Mouse (Mus musculus) erythroblast, adult 5-6 weeks (primary cell): Measurements from ENCODE around the gene Gpm6b. TPM values are rescaled to one million over a fixed set of nuclear protein-coding genes. Genes with fewer than 3 reads are reported as not detected.

ENCODE experiments used
- ATAC-seq: replicated peaks from 2 replicates; pipeline ENCODE4 v1.8.0; 2016; ENCODE audit warnings: moderate number of reproducible peaks, mild to moderate bottlenecking, moderate TSS enrichment, inconsistent platforms; ENCODE audit not compliant: poor library complexity, low FRiP score, severe bottlenecking
- total RNA-seq, 2 experiments: library from RNA; stranded (forward) in 1 of 2; stranded (reverse) in 1 of 2; fragments of 150-400 nt in 1 of 2; fragments of 200-764, 138-1000 nt in 1 of 2; gene quantifications; 2 replicates each; pipeline versions ENCODE4 v1.2.3 to v1.2.4; 2015 to 2017; ENCODE audit warnings: low replicate concordance in 2 of 2

Gpm6b gene
- total RNA-seq, 2 experiments from 2014 or later: 0.09 TPM; not detected in 1

DNA sequence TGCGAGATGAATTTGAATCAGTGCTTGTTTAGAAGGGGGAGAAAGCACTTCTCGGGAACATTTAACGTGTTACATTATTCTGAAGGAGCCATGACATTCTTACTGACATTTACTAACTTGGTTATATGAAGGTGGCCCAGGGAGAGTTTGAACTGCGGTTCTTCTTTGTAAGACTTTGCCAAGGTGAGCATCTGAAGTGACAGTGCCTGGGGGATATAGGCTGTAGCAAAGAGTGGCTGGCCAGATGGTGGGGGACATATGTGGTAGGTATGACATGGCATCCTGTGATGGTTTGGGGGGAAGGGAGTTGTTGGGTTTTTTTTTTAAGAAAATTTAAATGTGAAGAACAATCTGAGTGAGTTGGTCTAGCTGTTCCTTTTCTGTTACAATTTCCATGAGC, 109.9 kb downstream of the Gpm6b start:
- no peak for ATAC-seq

DNA sequence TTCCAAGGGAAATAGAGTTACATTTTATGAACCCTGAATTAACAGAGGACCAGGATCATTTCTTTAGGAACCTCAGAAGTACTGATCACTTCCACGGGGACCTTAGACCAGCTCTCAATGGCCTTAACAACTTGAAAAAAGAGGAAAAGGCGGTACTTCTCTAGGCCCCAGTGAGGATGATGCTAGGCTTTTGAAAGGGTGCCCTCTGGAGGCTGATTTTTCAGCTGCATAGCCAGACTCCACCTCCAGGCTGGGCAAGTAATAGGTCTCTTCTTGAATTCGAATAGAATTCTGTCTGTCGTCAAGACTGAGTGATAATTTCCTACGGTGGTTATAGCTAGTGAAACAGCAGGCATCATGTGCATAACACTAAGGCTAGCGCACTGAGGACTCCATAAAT, 113.1 kb downstream of the Gpm6b start:
- ATAC-seq: no peak

DNA sequence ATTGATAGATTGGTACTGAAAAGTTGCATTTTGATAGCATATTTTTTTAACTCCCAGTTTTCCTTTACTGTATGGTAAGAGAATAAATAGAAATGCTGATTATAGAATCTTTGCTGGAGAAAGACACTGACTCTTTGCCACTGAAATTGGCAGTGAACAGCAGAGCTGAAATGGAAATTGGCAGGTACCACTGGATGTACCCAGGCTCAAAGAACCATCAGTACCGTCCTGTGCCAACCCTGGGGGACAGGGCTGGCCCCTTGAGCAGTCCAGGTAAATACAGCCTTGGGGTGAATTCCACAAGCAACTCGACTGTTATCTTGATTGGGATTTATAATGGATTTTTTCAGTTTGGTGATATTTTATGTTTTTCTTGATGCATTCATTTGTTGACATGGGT, 114.7 kb downstream of the Gpm6b start:
- no peak for ATAC-seq

DNA sequence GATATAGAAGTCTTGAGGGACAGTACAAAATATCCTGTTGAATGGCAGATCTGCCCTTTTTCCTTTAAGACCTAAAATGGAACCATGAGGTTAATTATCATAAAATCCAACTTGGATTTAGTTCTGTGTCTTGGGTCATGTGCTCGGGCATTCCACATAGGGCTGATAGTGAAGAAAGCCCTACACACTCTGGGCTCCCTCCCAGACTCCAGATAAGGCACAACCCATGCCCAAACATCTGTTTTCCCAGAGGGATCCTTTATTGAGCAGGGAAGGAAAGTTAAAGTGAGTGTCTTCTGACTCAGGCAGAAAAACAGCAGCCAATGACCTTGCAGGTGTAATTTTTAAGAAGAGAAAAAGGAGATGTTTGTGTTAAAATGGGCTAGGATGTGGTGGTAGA, 116.2 kb downstream of the Gpm6b start:
- ATAC-seq: no peak

DNA sequence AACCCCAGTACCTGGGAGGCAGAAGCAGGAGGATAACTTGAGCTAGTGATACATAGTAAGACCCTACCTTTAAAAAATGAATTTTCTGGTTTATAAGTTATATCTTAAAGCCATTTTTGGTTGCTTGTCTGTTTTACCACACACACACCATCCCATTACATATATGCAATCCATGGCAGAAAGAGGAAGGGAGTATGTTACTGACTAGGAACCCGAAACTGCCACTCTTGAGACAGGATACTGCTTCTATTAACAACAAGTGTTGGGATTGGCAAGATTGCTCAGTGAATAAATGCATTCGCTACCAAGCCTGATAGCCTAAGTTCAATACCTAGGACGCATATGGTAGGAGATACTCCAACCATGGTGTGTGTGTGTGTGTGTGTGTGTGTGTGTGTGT, 117.6 kb downstream of the Gpm6b start:
- ATAC-seq: no peak

DNA sequence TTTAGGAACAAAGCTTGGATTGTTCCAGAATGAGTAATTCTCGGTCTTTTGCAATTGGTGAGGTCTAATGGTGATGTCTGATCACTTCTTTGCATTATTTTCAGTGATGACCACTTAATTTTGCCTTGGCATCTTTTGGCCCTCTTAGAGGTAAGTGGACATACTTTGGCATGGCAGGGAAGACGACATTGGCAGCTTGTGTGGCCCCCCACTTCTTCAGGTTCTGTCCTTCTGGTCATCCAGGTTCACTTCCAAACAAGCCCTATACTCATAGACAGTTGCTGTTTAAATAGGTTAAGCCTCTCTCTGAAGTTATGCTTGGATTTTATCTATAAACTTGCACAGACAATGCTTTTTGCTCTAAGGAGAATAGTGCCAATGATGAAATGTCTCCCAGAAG, 120.2 kb downstream of the Gpm6b start:
- no peak for ATAC-seq

DNA sequence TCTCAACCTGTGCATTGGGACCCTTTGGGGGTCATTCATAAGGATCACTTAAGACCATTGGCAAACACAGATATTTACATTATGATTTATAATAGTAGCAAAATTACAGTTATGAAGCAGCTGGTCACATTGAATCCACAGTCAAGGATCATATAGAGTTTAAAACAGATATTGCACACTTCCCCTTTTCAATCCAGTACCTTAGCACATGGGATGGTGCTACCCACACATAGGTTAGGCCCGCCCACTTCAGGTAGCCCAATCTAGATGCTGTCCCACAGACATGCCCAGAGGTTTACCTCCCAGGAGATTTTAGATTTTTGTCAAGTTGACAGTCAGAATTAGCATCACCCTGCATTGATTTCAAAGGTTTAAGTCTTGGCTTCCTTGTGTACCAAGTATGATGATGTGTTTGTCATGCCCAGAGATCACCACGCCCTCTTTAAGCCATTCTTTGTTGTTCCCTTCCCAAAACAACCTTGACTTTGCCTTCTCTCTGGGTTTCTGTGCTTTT, 121.3 kb downstream of the Gpm6b start:
- no peak for ATAC-seq

DNA sequence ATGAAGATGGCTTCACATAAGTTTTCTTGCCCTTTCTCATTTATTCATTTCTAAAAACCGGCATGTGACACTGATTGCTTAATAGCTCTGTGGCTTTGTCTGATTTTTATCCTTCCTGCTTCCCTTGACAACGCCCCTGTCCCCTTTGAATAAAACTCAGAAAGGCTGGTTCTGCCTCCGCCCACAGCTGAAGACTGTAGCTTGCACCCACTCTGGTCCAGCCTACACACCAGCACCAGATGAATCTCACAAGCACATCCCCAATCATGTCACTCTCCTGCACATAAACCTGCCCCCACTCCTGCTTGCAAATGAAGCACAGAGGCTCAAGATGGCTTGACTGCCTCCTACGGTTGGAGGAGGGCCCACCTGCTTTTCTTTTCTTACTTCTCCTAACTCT, 121.7 kb downstream of the Gpm6b start:
- no peak for ATAC-seq

DNA sequence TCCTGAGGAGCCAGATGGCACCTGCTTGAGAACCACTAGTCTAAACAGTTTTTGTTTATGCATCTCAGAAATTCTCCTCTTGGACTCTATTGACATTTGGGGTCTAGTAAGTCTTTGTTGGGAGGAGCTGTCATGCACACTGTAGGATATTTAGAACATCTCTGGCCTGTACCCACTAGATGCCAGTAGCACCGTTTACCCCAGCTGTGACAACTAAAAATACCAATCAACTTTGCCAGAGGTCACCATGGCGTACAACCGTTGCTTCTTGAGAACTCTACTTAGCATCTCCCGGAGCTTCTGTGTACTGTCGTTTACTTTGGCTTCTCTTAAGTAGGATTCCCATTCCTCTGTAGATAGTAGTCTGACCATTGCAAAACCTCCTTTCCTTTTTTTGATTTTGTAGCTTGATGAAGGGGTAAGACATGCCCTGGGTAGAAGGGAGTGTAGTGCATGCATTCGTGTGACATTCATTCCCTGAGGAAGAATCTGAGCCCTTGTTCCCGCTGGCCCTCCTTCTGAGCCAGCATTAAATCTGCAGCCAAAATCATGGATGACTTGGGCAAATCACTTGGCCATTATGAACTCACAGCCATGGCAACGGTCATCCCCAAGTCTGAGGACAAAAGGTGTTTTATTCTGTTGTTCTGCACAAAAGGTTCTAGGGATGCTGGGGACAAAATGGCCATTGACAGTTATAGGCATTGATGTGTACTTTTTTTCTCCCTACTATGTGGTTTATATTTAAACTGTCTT, 126.9 kb downstream of the Gpm6b start:
- no peak for ATAC-seq

DNA sequence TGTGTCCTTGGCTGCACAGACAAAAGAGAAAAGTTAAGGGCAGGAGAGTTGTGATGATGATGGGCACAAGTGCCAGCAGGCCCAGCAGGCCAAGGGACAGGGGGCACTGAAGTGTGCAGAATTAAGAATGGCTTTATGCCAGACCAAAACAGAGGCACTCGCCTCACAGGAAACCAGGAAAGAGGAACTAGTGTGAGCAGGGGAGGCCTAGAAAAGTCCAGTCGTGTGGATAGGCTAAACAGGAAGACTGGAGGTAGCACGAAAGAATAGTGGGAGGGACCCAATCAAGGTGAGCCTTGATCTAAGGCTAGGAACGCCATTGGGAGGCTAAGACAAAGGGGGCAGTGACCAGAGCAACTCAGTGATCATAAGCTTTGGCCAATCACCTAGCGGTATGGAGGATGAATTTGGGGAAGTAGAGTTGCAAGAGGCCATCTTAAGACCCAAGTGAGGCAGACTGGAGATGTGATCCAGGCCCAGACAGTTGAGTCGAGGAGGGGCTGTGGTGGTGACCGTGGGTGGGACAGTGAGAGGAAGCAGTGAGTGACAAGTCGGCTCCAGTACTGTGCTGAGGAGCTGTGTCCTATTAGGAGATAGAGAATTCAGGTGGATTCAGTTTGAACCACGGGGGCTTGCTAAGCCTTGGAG, 138.1 kb downstream of the Gpm6b start:
- no peak for ATAC-seq

DNA sequence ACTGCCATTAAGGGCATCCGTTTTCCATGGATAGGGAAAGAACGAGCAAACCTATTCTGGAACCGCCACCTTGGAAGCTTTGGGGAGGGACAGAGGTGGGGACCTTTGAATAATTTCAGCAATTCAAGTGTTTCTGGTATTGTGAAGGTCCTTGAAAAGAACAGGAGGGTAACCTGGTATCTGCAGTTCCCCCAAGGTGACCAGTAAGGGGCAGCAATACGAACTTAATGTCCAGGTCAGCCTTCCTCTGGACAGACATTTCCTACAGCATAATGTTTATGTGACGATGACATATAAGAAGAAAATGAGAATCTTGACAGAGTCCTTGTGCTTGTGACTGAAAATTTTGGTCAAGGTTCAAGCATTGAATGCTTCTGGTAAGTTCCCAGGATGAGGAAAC, 139.9 kb downstream of the Gpm6b start:
- no peak for ATAC-seq

DNA sequence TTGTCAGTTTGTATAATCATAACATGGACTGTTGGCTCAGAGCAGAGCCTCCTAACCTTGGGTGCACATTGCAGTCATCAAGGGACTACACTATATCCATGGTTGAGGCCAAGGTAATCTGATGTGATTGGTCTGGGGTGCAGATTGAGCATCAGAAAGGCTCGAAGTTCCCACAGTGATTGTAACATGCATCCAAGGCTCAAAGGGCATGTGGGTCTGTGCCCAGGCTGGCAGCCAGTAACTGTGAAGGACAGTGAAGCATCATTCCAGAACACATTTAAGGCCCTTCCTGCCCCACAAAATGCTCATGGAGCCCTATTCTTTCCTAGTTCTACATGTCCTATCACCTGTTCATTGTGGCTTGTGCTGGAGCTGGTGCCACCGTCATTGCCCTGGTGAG, 144.9 kb downstream of the Gpm6b start:
- no peak for ATAC-seq

DNA sequence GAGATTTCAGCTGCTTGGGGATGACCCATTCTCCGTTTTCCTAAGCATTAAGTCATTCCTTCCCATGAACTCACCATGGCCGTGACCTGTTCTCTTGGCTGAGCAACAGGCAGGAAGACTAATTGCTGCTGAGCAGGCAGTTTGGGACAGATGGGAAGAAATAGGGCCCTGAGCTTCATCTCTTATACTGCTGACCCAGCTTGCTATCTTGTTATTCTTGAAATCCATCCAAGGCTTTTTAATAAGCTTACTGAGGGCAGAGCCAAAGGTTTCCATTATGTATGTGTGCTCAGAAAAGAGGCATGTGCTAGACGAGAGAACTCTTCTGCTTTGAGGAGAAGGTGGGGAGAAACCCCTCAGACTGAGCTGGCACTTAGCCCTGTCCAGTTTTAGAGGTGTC, 146.2 kb downstream of the Gpm6b start:
- ATAC-seq: no peak

DNA sequence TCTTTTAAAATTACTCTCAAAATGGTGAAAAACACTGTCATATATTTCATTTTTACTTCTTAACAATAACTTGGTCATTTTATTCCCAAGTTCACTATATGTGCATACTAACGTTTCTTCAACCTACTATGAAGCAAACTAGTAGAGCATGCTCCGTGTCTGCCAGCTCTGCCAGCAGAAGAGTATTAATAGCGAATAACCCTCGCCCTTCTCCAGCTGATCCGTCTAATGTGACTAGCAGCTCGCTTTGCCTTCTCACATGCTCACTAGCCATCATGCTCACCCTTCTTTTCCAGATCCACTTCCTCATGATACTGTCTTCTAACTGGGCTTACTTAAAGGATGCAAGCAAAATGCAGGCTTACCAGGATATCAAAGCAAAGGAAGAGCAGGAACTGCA, 147.9 kb downstream of the Gpm6b start:
- ATAC-seq: no peak

DNA sequence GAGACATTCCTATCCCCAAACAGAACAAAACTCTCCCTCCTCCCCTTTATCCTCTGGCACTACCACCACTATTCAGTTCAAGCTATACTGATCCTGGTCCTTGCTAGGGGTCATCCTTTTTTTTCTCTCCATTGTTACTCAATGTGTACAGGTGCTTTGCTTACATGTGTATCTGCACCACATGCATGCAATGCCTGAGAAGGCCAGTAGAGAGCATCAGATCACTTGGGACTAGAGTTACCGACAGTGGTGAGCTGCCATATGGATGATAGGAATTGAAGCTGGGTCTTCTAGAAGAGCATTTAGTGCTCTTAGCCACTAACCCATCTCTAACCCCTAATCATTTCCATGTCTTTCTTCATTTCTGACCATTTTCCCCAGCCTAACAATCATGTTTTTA, 155.0 kb downstream of the Gpm6b start:
- no peak for ATAC-seq

DNA sequence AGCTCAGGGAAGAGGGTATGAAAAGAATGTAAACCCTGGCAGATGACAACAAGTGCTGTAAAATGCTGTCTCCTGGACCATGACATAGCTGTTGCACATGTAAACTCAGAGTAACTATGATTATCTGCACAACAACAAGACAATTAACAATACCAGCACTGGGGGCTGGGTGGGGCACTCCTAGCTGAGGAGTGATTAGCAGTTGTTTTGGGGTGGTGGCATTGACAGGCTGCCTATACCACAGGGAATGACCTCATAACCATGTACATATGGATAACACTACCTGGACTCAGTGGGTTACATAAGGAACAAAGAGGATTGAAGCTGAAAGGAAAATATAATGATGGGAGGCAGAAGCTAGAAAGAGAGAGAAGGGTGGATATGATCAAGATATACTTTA, 169.2 kb downstream of the Gpm6b start:
- ATAC-seq: no peak

DNA sequence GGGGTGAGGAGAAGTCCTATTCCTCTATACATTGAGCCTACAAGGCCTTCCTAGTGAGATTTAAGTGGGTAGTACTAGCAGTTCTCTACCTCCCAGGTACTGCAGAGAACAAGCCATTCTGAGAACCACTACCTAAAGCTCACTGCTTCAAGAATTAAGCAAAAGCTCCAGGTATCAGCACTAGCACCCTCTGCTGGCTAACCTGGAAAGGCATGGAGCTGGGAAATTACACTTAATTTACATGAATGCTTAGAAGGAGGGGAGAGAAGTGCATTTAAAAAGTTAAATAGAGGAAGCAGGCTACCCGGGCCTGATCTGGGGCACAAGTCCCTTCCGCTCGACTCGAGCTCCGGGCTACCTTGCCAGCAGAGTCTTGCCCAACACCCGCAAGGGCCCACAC, 177.5 kb downstream of the Gpm6b start:
- ATAC-seq: no peak

DNA sequence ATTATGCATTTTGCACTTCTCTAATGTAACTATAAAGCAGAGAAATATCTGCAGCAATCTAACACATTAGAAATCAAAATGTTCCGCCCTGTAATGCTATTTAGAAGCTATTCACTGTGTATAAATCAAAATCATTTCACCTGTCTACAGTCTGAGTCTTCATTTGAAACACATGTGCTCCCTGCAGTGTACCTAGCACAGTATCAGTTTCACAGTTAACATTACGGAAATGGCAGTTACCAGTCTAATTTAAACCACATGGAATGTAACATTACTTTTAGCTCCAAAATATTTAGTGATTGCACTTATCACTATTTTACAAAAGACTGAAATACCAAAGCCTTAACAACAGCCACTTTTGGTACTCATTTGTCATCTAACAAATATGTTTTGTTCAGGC, 196.1 kb downstream of the Gpm6b start:
- no peak for ATAC-seq
